In genomic region chr11:78455308-78455707, GRCm38 (mm10) we compare ENCODE assay signal across 9 mouse cellular contexts. TPM values are rescaled to one million over a fixed set of nuclear protein-coding genes. Genes with fewer than 3 reads are reported as not detected.
DNase-seq lines count a peak whose midpoint lies in the region; ATAC-seq and TF ChIP-seq lines count a peak whose summit lies in the region.
"Had no signal": no experiment of that assay in that cellular context is flagged by ENCODE, and none has a peak within 500 bp of the region (broad histone marks: within the 10 kb centered on the region; RNA-seq: fewer than 3 reads in every experiment).

No protein-coding gene starts in this region.

- no peaks in the 10 kb centered on the region for H3K9me3 ChIP-seq in liver, embryonic 14.5 days (ENCODE audit: control insufficient read depth, low read length)

- H3K4me2 ChIP-seq in liver, embryonic 14.5 days (ENCODE audit: low read depth) = no peak overlapping the region

- no peak overlapping the region for H3K9ac ChIP-seq in liver, embryonic 14.5 days (replicated peaks)

- H3K27ac ChIP-seq in liver, embryonic 14.5 days = no peak overlapping the region

- no peaks in the 10 kb centered on the region; the same call in 1 of the 2 replicates for H3K27me3 ChIP-seq in liver, embryonic 14.5 days (ENCODE audit: control insufficient read depth, insufficient read depth, low read length)

- no peaks in the 10 kb centered on the region for H3K36me3 ChIP-seq in liver, embryonic 14.5 days (replicated peaks; ENCODE audit: control insufficient read depth, insufficient read depth, low read depth)

- peak; percentile 39 for DNase-seq in layer of hippocampus, adult 11-12 months (ENCODE audit: low spot score)
- no peak for DNase-seq in layer of hippocampus, adult 9-11 months
- DNase-seq in CD4-positive helper T cell, adult 2 months (ENCODE audit: low read depth, low spot score) = peak; percentile 48
- peak; percentile 62 for DNase-seq in MEL-GATA-1-ER (ENCODE audit: extremely low read depth, low read depth)
- peak; percentile 44 for DNase-seq in embryo, embryonic 11 days
- DNase-seq in liver, embryonic 14.5 days (ENCODE audit: low read depth in 3 of 3, low spot score in 3 of 3) = no peak
- DNase-seq in thymus, postnatal 36 days = peak; percentile 15 to 33
- no peak for DNase-seq in gastrocnemius, postnatal 25 days

- peak; percentile 68 for TF ChIP-seq CTCF in liver, embryonic 14.5 days (IDR thresholded peaks at IDR 0.05; ENCODE audit: low read depth)

- no peak overlapping the region for H3K4me3 ChIP-seq in liver, embryonic 14.5 days (ENCODE audit: insufficient read depth in 1 of 2, low read depth in 2 of 2, low read length in 2 of 2)

- ATAC-seq in liver, embryonic 14.5 days (ENCODE audit: insufficient read depth) = no peak

- WGBS in liver, embryonic 14.5 days (ENCODE audit: insufficient replicate concordance) = 21% methylated on average over 5 of the region's 5 CpGs

- TF ChIP-seq EP300 in liver, embryonic 14.5 days (IDR thresholded peaks at IDR 0.05; ENCODE audit: low read depth) = no peak

- no peaks in the 10 kb centered on the region for H3K4me1 ChIP-seq in liver, embryonic 14.5 days (replicated peaks; ENCODE audit: control insufficient read depth in 2 of 2, insufficient read depth in 2 of 2, low read length in 1 of 2)

RNA-seq across cellular contexts. Expression of gene Slc46a1, which starts 10.2 kb away (rescaled TPM):
- 3.7 and 4.9 TPM in 2 replicates for polyA plus RNA-seq in liver, embryonic 14.5 days (2012; rRNA removed)
- polyA plus RNA-seq in liver, embryonic 14.5 days (2014; fragmentation: Nextera tagmentation; extraction: Ambion mirVana) = 5.0 and 5.8 TPM in 2 replicates
- 1 to 10 TPM; 1.4 to 1.5 TPM for total RNA-seq in gastrocnemius, postnatal 25 days (2021)

RNA-seq across cellular contexts. Expression of gene Slc13a2, which starts 33.3 kb away (rescaled TPM):
- polyA plus RNA-seq in liver, embryonic 14.5 days (2012; rRNA removed) = 0.02 TPM in 2 replicates
- polyA plus RNA-seq in liver, embryonic 14.5 days (2014; fragmentation: Nextera tagmentation; extraction: Ambion mirVana) = not detected in 2 replicates
- not detected for total RNA-seq in gastrocnemius, postnatal 25 days (2021)

RNA-seq across cellular contexts. Expression of gene Sarm1, which starts 42.2 kb away (rescaled TPM):
- 0.09 and 0.22 TPM in 2 replicates for polyA plus RNA-seq in liver, embryonic 14.5 days (2012; rRNA removed)
- polyA plus RNA-seq in liver, embryonic 14.5 days (2014; fragmentation: Nextera tagmentation; extraction: Ambion mirVana) = 0.14 and 0.15 TPM in 2 replicates
- under 1 TPM; 0.67 to 1.00 TPM for total RNA-seq in gastrocnemius, postnatal 25 days (2021)

RNA-seq across cellular contexts. Expression of gene Vtn, which starts 43.6 kb away (rescaled TPM):
- 350 and 403 TPM in 2 replicates for polyA plus RNA-seq in liver, embryonic 14.5 days (2012; rRNA removed)
- polyA plus RNA-seq in liver, embryonic 14.5 days (2014; fragmentation: Nextera tagmentation; extraction: Ambion mirVana) = 353 and 424 TPM in 2 replicates
- 10 to 100 TPM; 11.0 to 12.5 TPM for total RNA-seq in gastrocnemius, postnatal 25 days (2021)

RNA-seq across cellular contexts. Expression of gene Sebox, which starts 47.9 kb away (rescaled TPM):
- 0.18 and 0.28 TPM in 2 replicates for polyA plus RNA-seq in liver, embryonic 14.5 days (2012; rRNA removed)
- polyA plus RNA-seq in liver, embryonic 14.5 days (2014; fragmentation: Nextera tagmentation; extraction: Ambion mirVana) = 0.35 and 0.39 TPM in 2 replicates
- not detected for total RNA-seq in gastrocnemius, postnatal 25 days (2021)
- polyA plus RNA-seq: gonadal fat pad, adult 2 months had no signal

Comparison
In these comparisons a context has a peak if more than half of its experiments do, and no peak if none do; other contexts are left out.
1. DNase-seq: peak in layer of hippocampus, adult 11-12 months (single experiment), CD4-positive helper T cell, adult 2 months (single experiment), MEL-GATA-1-ER (single experiment), embryo, embryonic 11 days (single experiment) and thymus, postnatal 36 days (2 of 2); none in layer of hippocampus, adult 9-11 months (single experiment), liver, embryonic 14.5 days (0 of 3) and gastrocnemius, postnatal 25 days (single experiment).